Comparison of ENCODE assay signal across 16 mouse cellular contexts in genomic region chr4:135221632-135222407, GRCm38 (mm10). TPM values are rescaled to one million over a fixed set of nuclear protein-coding genes. Genes with fewer than 3 reads are reported as not detected.
DNase-seq lines count a peak whose midpoint lies in the region; ATAC-seq lines count a peak whose summit lies in the region.
"Had no signal": no experiment of that assay in that cellular context is flagged by ENCODE, and none has a peak within 500 bp of the region (broad histone marks: within the 10 kb centered on the region; RNA-seq: fewer than 3 reads in every experiment).

No protein-coding gene starts in this region.

- no peak overlapping the region for H3K4me2 ChIP-seq in lung, embryonic 16.5 days (ENCODE audit: low read depth, low read length)
- no peak overlapping the region for H3K4me2 ChIP-seq in hindbrain, embryonic 11.5 days (replicated peaks; ENCODE audit: low read depth, low read length)
- H3K4me2 ChIP-seq: forebrain, embryonic 15.5 days; hindbrain, embryonic 13.5 days had no signal

- 81% methylated on average over 12 of the region's 12 CpGs for WGBS in heart, embryonic 10.5 days
- WGBS in lung, embryonic 16.5 days = 68% methylated on average over 12 of the region's 12 CpGs
- 87% methylated on average over 12 of the region's 12 CpGs for WGBS in hindbrain, embryonic 11.5 days

- H3K4me3 ChIP-seq in heart, embryonic 10.5 days = no peak overlapping the region
- no peak overlapping the region for H3K4me3 ChIP-seq in lung, embryonic 16.5 days (ENCODE audit: low read length)
- no peak overlapping the region for H3K4me3 ChIP-seq in hindbrain, embryonic 11.5 days (ENCODE audit: low read depth, low read length)
- H3K4me3 ChIP-seq: forebrain, embryonic 15.5 days; hindbrain, embryonic 13.5 days had no signal

- H3K4me1 ChIP-seq in heart, embryonic 10.5 days = peaks cover 18% of the 10 kb centered on the region
- no peaks in the 10 kb centered on the region for H3K4me1 ChIP-seq in lung, embryonic 16.5 days (replicated peaks; ENCODE audit: control insufficient read depth, insufficient read depth, low read length)
- H3K4me1 ChIP-seq in hindbrain, embryonic 11.5 days (replicated peaks; ENCODE audit: control insufficient read depth, insufficient read depth, low read length) = no peaks in the 10 kb centered on the region
- H3K4me1 ChIP-seq: hindbrain, embryonic 13.5 days had no signal

- peak; percentile 54; the same call in 1 of the 2 replicates for ATAC-seq in lung, embryonic 16.5 days (ENCODE audit: low read depth)
- ATAC-seq in hindbrain, embryonic 11.5 days (ENCODE audit: low FRiP score) = no peak
- ATAC-seq: forebrain, embryonic 15.5 days; midbrain, embryonic 16.5 days had no signal

- H3K27me3 ChIP-seq in heart, embryonic 10.5 days (ENCODE audit: insufficient read depth, poor library complexity, severe bottlenecking) = no peaks in the 10 kb centered on the region
- H3K27me3 ChIP-seq in lung, embryonic 16.5 days (ENCODE audit: control insufficient read depth, insufficient read depth, low read depth, low read length) = no peaks in the 10 kb centered on the region
- H3K27me3 ChIP-seq in hindbrain, embryonic 11.5 days (ENCODE audit: control insufficient read depth, insufficient read depth, low read length) = no peaks in the 10 kb centered on the region
- H3K27me3 ChIP-seq: forebrain, embryonic 15.5 days; hindbrain, embryonic 13.5 days had no signal

- peaks cover 79% of the 10 kb centered on the region for H3K36me3 ChIP-seq in heart, embryonic 10.5 days
- H3K36me3 ChIP-seq in lung, embryonic 16.5 days (ENCODE audit: control insufficient read depth, insufficient read depth, low read length) = peaks cover 37% of the 10 kb centered on the region
- 0 out of 2 replicates have a peak, but pooled peaks cover 6% of the 10 kb centered on the region for H3K36me3 ChIP-seq in hindbrain, embryonic 11.5 days (ENCODE audit: control insufficient read depth, insufficient read depth, low read length)

- no peak overlapping the region for H3K9ac ChIP-seq in lung, embryonic 16.5 days (ENCODE audit: low read length)
- H3K9ac ChIP-seq in hindbrain, embryonic 11.5 days (ENCODE audit: low read depth, low read length) = no peak overlapping the region
- H3K9ac ChIP-seq: forebrain, embryonic 15.5 days; hindbrain, embryonic 13.5 days had no signal

- intact Hi-C loops in heart, postnatal 14 days (cut with DNase I) = no loop called here

- H3K9me3 ChIP-seq in heart, embryonic 10.5 days = no peaks in the 10 kb centered on the region
- no peaks in the 10 kb centered on the region for H3K9me3 ChIP-seq in lung, embryonic 16.5 days (ENCODE audit: control insufficient read depth, low read length)
- no peaks in the 10 kb centered on the region for H3K9me3 ChIP-seq in hindbrain, embryonic 11.5 days (ENCODE audit: control insufficient read depth, low read length)
- H3K9me3 ChIP-seq: forebrain, embryonic 15.5 days; hindbrain, embryonic 13.5 days had no signal

- peak overlapping the region; percentile 42 for H3K27ac ChIP-seq in heart, embryonic 10.5 days
- peak overlapping the region; percentile 50 for H3K27ac ChIP-seq in lung, embryonic 16.5 days (ENCODE audit: low read length)
- no peak overlapping the region for H3K27ac ChIP-seq in hindbrain, embryonic 11.5 days (ENCODE audit: low read depth, low read length)
- H3K27ac ChIP-seq: forebrain, embryonic 15.5 days; hindbrain, embryonic 13.5 days; macrophage had no signal

- DNase-seq in heart, embryonic 10.5 days (ENCODE audit: low spot score) = no peak
- DNase-seq in heart, postnatal 14 days = no peak
- peak; percentile 16 for DNase-seq in right cerebral cortex, adult 18-20 months
- no peak for DNase-seq in right cerebral cortex, postnatal 14 days
- DNase-seq in hindbrain, embryonic 11.5 days (ENCODE audit: low spot score) = no peak
- no peak for DNase-seq in urinary bladder, postnatal 14 days (ENCODE audit: low spot score)
- no peak for DNase-seq in embryo, embryonic 10 days (ENCODE audit: low spot score)
- DNase-seq: cerebellum, adult 18-20 months; gastrocnemius, postnatal 14 days; kidney, adult 18-20 months; thymus, adult 2 months had no signal

RNA-seq across cellular contexts. Expression of gene Clic4, which starts 50.8 kb away (rescaled TPM):
- polyA plus RNA-seq in heart, embryonic 10.5 days (2016; fragmentation: Nextera tagmentation; extraction: Ambion mirVana) = 263 and 343 TPM in 2 replicates
- 100 to 1,000 TPM; 251 to 264 TPM for total RNA-seq in heart, postnatal 14 days (2021)
- polyA plus RNA-seq in lung, embryonic 16.5 days (2015; fragmentation: Nextera tagmentation; extraction: Ambion mirVana) = 170 and 179 TPM in 2 replicates
- 109 and 147 TPM in 2 replicates for polyA plus RNA-seq in hindbrain, embryonic 11.5 days (2014; fragmentation: Nextera tagmentation; extraction: Ambion mirVana)
